Mouse (Mus musculus) hindbrain, postnatal 0 days (tissue): ENCODE measurements around the gene Sfmbt2. TPM values are rescaled to one million over a fixed set of nuclear protein-coding genes. Genes with fewer than 3 reads are reported as not detected.

ENCODE experiments used
- ATAC-seq: fragments of 200-750 bp; cut with Nextera tagmentation; 2 replicates; pipeline ENCODE4 v1.8.0; 2017; ENCODE audit warnings: mild to moderate bottlenecking, moderate TSS enrichment, moderate library complexity
- DNase-seq: peaks from one replicate; pipeline ENCODE4 v3.0.0-alpha.2; 2015; ENCODE audit warnings: low spot score
- H3K27ac ChIP-seq: fragments of 300-500 bp; sonication (generic); 2 replicates; pipeline ENCODE4 v1.5.1; 2014; ENCODE audit warnings: mild to moderate bottlenecking
- H3K27me3 ChIP-seq: fragments of 300-500 bp; sonication (generic); 2 replicates; pipeline ENCODE4 v1.6.1; 2014; ENCODE audit warnings: low read length, mixed read lengths; ENCODE audit not compliant: insufficient read depth
- H3K36me3 ChIP-seq: fragments of 300-500 bp; sonication (generic); 2 replicates; pipeline ENCODE4 v1.6.1; 2014; ENCODE audit warnings: low read length, mixed read lengths; ENCODE audit not compliant: insufficient read depth
- H3K4me1 ChIP-seq: fragments of 300-500 bp; sonication (generic); 2 replicates; pipeline ENCODE4 v1.6.1; 2014; ENCODE audit warnings: antibody characterized with exemption, low read length, mixed read lengths; ENCODE audit not compliant: insufficient read depth
- H3K4me2 ChIP-seq: fragments of 300-500 bp; sonication (generic); 2 replicates; pipeline ENCODE4 v1.6.1; 2014; ENCODE audit warnings: low read depth, mild to moderate bottlenecking, low read length, moderate library complexity, mixed read lengths
- H3K4me3 ChIP-seq: fragments of 300-500 bp; sonication (generic); 2 replicates; pipeline ENCODE4 v1.5.1; 2014; ENCODE audit warnings: low read length
- H3K9ac ChIP-seq: fragments of 300-500 bp; sonication (generic); replicated peaks from 2 replicates; pipeline ENCODE4 v1.6.1; 2014; ENCODE audit warnings: mild to moderate bottlenecking, low read length, moderate library complexity, mixed read lengths
- H3K9me3 ChIP-seq: fragments of 300-500 bp; sonication (generic); 2 replicates; pipeline ENCODE4 v1.6.1; 2016; ENCODE audit warnings: low read length, mixed read lengths
- CTCF ChIP-seq: IDR thresholded peaks from 2 replicates; pipeline ENCODE4 v1.5.1; 2016; ENCODE audit warnings: antibody characterized with exemption, control low read depth, low read depth
- WGBS: fragments of 180-500 bp; shearing (Covaris S2); extraction: QIAGEN DNeasy Blood & Tissue Kit; methylation state at CpG from one replicate; pipeline ENCODE4 v1.1.7; 2014; 5-methylcytosine and 5-hydroxymethylcytosine counted together
- polyA plus RNA-seq: library from polyadenylated mRNA; unstranded; fragments of >200 nt; fragmentation: Nextera tagmentation; extraction: Ambion mirVana; gene quantifications from 2 replicates; pipeline ENCODE4 v1.2.1, GENCODE M21; 2015
- total RNA-seq: library from RNA; depleted of rRNA; stranded (reverse); fragments of >200 nt; gene quantifications from 2 replicates; pipeline ENCODE4 v1.2.3, GENCODE M21; 2014

Sfmbt2 gene
- total and polyA plus RNA-seq, 2 experiments from 2014 or later, result 5.2 to 6.8 TPM

GRCm38 (mm10) chr2:10375024-10375372 is 4.7 kb downstream of the Sfmbt2 start:
- peaks cover 22% of the 10 kb centered on the region for H3K27me3 ChIP-seq
- DNase-seq, result peak; percentile 70
- no peaks in the 10 kb centered on the region for H3K9me3 ChIP-seq
- H3K4me2 ChIP-seq, result peak overlapping the region; percentile 98
- WGBS, result 0% methylated on average over 22 of the region's 22 CpGs
- no peak for TF ChIP-seq CTCF
- H3K36me3 ChIP-seq, result no peaks in the 10 kb centered on the region
- H3K27ac ChIP-seq, result no peak overlapping the region
- peaks cover 12% of the 10 kb centered on the region; the same call in 1 of the 2 replicates for H3K4me1 ChIP-seq
- peak overlapping the region; percentile 70 for H3K4me3 ChIP-seq
- peak; percentile 39 for ATAC-seq
- H3K9ac ChIP-seq, result peak overlapping the region; percentile 48

GRCm38 (mm10) chr2:10389988-10390387 is 19.7 kb downstream of the Sfmbt2 start:
- Histone ChIP-seq H3K4me1 (no peaks in the 10 kb centered on the region), H3K36me3 (no peaks in the 10 kb centered on the region), H3K9me3 (no peaks in the 10 kb centered on the region), H3K4me2 (no peak overlapping the region), H3K27ac (no peak overlapping the region), H3K4me3 (no peak overlapping the region), H3K9ac (no peak overlapping the region), H3K27me3 (no peaks in the 10 kb centered on the region)
- no peak for TF ChIP-seq CTCF
- ATAC-seq, result no peak
- DNase-seq, result no peak
- 82% methylated on average over 4 of the region's 4 CpGs for WGBS

GRCm38 (mm10) chr2:10390791-10391190 is 20.5 kb downstream of the Sfmbt2 start:
- WGBS, result 21% methylated on average over 7 of the region's 7 CpGs
- no peaks in the 10 kb centered on the region for H3K36me3 ChIP-seq
- H3K4me3 ChIP-seq, result no peak overlapping the region
- no peaks in the 10 kb centered on the region for H3K4me1 ChIP-seq
- H3K9ac ChIP-seq, result no peak overlapping the region
- no peak overlapping the region for H3K27ac ChIP-seq
- no peak for ATAC-seq
- no peak for TF ChIP-seq CTCF
- no peak overlapping the region for H3K4me2 ChIP-seq
- no peaks in the 10 kb centered on the region for H3K27me3 ChIP-seq
- no peak for DNase-seq
- H3K9me3 ChIP-seq, result no peaks in the 10 kb centered on the region

- H3K36me3 ChIP-seq, result no peaks in the 10 kb centered on the region
These were observed 24.8 kb downstream of the Sfmbt2 start for GRCm38 (mm10) chr2:10395143-10395542.

GRCm38 (mm10) chr2:10397790-10398189 is 27.5 kb downstream of the Sfmbt2 start:
- 79% methylated on average over 9 of the region's 9 CpGs for WGBS
- H3K36me3 ChIP-seq, result no peaks in the 10 kb centered on the region
- DNase-seq (no peak), ATAC-seq (no peak)
- no peak overlapping the region for H3K4me2 ChIP-seq
- no peak overlapping the region for H3K4me3 ChIP-seq
- H3K27me3 ChIP-seq, result no peaks in the 10 kb centered on the region
- no peak overlapping the region for H3K9ac ChIP-seq
- H3K27ac ChIP-seq, result no peak overlapping the region
- H3K4me1 ChIP-seq, result no peaks in the 10 kb centered on the region
- H3K9me3 ChIP-seq, result no peaks in the 10 kb centered on the region
- no peak for TF ChIP-seq CTCF

More at GRCm38 (mm10) chr2:10395143-10395542, 24.8 kb downstream of the Sfmbt2 start:
- 90% methylated on average over 11 of the region's 11 CpGs for WGBS
- H3K27me3 ChIP-seq, result no peaks in the 10 kb centered on the region
- DNase-seq, result no peak
- no peak for ATAC-seq
- TF ChIP-seq CTCF, result no peak
- H3K4me1 ChIP-seq, result no peaks in the 10 kb centered on the region
- no peak overlapping the region for H3K27ac ChIP-seq
- H3K4me3 ChIP-seq, result no peak overlapping the region
- H3K4me2 ChIP-seq, result no peak overlapping the region
- no peak overlapping the region for H3K9ac ChIP-seq
- no peaks in the 10 kb centered on the region for H3K9me3 ChIP-seq

GRCm38 (mm10) chr2:10406151-10406550 is 35.8 kb downstream of the Sfmbt2 start:
- TF ChIP-seq CTCF, result no peak
- no peak overlapping the region for H3K4me2 ChIP-seq
- DNase-seq, result no peak
- no peaks in the 10 kb centered on the region for H3K4me1 ChIP-seq
- H3K36me3 ChIP-seq, result no peaks in the 10 kb centered on the region
- WGBS, result 28% methylated on average over 2 of the region's 2 CpGs
- ATAC-seq, result no peak
- H3K9ac ChIP-seq, result no peak overlapping the region
- H3K27me3 ChIP-seq, result no peaks in the 10 kb centered on the region
- no peaks in the 10 kb centered on the region for H3K9me3 ChIP-seq
- H3K4me3 ChIP-seq, result no peak overlapping the region
- no peak overlapping the region for H3K27ac ChIP-seq

GRCm38 (mm10) chr2:10409422-10409821 is 39.1 kb downstream of the Sfmbt2 start:
- ATAC-seq (no peak), DNase-seq (no peak)
- no peaks in the 10 kb centered on the region for H3K27me3 ChIP-seq
- 62% methylated on average over 13 of the region's 13 CpGs for WGBS
- no peaks in the 10 kb centered on the region for H3K4me1 ChIP-seq
- TF ChIP-seq CTCF, result no peak
- no peak overlapping the region for H3K4me3 ChIP-seq
- H3K9me3 ChIP-seq, result no peaks in the 10 kb centered on the region
- no peak overlapping the region for H3K4me2 ChIP-seq
- no peak overlapping the region for H3K9ac ChIP-seq
- H3K36me3 ChIP-seq, result no peaks in the 10 kb centered on the region
- no peak overlapping the region for H3K27ac ChIP-seq
